Mouse (Mus musculus) megakaryocyte, embryonic 14.5 days (primary cell): Measurements from ENCODE around the gene Ppif. TPM values are rescaled to one million over a fixed set of nuclear protein-coding genes. Genes with fewer than 3 reads are reported as not detected.

ENCODE experiments used
- H3K27me3 ChIP-seq: replicated peaks from 2 replicates; pipeline ENCODE3; 2012; ENCODE audit warnings: inconsistent platforms
- H3K36me3 ChIP-seq: replicated peaks from 2 replicates; pipeline ENCODE3; 2012; ENCODE audit warnings: low read length, inconsistent platforms, mixed read lengths
- H3K4me1 ChIP-seq: 2 replicates; pipeline ENCODE4 v1.6.1; 2012; ENCODE audit warnings: inconsistent platforms
- H3K4me3 ChIP-seq: replicated peaks from 2 replicates; pipeline ENCODE3; 2012; ENCODE audit warnings: moderate library complexity, mild to moderate bottlenecking, inconsistent platforms
- H3K9me3 ChIP-seq: 2 replicates; pipeline ENCODE4 v1.6.1; 2012; ENCODE audit warnings: inconsistent platforms
- FLI1 ChIP-seq: IDR thresholded peaks from 2 replicates; pipeline ENCODE4 v1.6.1; 2012; ENCODE audit warnings: low read length, inconsistent platforms, mixed read lengths
- GATA1 ChIP-seq: IDR thresholded peaks from 3 replicates; pipeline ENCODE4 v1.6.1; 2012; ENCODE audit warnings: mixed read lengths, low read length, inconsistent platforms, borderline replicate concordance
- polyA plus RNA-seq: library from polyadenylated mRNA; stranded (reverse); fragments of >175 nt; gene quantifications from 2 replicates; pipeline ENCODE4 v1.2.3, GENCODE M21; 2012; ENCODE audit warnings: low replicate concordance; ENCODE audit not compliant: insufficient read depth

The Ppif gene
- polyA plus RNA-seq, 1 experiment: 237 TPM

DNA sequence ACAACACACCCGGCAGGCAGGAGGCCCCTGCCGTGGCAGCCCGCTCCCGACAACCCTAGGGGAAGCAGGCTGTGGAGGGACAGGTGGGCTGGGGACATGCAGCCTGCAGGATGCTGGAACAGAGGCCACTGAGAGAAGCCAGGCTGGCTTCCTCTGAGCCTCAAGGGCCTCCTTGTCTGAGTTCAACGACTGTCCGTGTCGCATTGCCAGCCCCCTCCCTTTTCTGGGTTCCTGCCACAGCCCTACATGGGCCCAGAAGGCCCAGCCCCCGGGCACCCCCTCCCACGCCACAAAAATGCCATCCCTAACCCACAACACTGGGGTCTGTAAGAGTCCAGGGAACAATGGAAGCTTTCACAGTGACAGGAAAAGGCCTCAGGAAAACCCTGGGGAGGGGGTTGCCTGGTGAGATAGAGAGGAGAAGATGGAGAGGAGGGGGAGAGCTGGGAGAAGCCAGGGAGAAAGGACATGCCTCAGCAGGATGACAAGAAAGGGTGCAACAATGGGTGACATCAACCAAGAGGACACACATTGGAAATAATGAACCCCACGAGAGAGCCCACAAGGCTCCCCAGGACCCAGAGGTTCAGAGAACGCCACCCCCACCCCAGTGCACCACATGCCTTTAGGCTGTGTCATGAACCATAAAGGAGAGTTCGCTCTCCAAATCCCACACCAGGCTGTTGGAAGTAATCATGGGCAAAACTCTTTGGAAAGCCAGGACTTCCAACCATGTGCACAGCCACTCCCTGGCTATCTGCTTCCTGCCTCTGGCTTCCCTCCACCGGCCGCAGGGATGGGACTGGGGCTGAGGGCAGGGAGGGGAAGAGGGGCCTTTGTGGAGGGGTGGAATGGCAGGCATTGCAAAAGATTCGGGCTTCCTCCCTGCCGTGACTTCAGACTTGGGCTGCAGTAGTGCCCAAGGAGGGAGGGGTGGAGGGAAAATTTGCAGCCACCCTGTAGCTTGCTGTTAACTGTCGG lies 41.1 kb downstream of the Ppif start:
- Histone ChIP-seq H3K9me3 (no peaks in the 10 kb centered on the region), H3K4me1 (peaks cover 16% of the 10 kb centered on the region), H3K4me3 (no peak overlapping the region), H3K36me3 (no peaks in the 10 kb centered on the region), H3K27me3 (peaks cover 58% of the 10 kb centered on the region)
- TF ChIP-seq GATA1: no peak
- TF ChIP-seq FLI1: no peak

DNA sequence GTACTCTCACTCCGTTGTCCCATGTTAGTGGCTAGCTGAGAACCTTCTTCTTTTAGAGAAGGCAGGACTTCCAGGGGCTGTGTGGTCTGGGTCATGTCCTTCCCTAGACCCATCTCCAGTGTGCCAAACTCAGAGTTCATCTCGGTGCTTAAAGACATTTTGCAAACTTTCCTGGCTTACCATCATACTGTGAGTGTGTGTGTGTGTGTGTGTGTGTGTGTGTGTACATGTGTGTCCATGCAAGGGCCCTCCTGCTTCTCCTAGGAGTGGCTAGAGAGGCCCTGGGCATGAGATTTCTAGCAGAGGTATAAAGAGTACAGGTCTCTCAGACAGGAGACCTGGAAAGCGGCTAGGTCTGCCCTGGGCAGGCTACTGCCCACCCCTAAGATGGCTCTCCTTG lies 42.2 kb downstream of the Ppif start:
- H3K36me3 ChIP-seq: no peaks in the 10 kb centered on the region
- H3K27me3 ChIP-seq: peaks cover 70% of the 10 kb centered on the region
- H3K9me3 ChIP-seq: no peaks in the 10 kb centered on the region
- peaks cover 21% of the 10 kb centered on the region for H3K4me1 ChIP-seq
- H3K4me3 ChIP-seq: no peak overlapping the region
- TF ChIP-seq FLI1 (no peak), GATA1 (no peak)

DNA sequence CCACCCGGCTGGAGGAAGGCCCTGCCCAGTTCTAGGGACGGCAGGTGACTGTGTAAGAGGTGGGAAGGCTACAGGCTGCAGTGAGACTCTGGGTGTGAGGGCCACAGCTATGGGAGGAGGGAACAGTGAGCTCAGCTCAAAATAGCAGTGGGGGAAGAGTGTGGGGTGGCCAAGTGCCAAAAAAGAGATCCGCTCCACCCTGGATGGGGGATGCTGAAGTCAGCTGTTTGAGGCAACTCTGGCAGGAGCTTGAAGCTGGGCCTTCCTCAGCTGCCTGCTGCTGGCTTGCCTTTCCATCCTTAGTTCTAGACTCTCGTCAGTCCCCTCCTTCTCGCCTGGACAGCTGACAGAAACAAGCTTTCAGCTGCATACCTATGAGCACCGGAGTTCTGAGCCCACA lies 42.6 kb downstream of the Ppif start:
- Histone ChIP-seq H3K27me3 (peaks cover 74% of the 10 kb centered on the region), H3K4me1 (peaks cover 23% of the 10 kb centered on the region)
- TF ChIP-seq GATA1: no peak
- no peak for TF ChIP-seq FLI1

DNA sequence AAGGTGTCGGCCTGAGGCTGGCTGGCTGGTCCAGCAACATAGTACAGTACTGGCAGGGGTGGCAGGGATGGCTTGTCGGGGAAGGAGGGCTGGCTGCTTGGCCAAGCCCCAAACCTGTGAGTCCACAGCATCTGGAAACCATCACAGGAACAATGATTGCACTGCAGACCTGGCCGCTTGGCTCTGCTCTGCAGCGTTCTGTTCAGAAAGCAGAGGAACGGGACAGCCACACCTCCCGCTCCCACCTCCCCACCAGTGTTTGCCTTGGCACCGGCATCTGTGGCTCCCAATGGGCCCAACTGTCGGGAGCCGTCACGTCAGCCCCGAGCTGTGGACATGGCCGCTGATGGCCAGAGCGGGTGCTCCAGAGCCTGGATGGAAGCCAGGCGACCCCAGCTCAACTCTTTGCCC lies 44.6 kb downstream of the Ppif start:
- no peaks in the 10 kb centered on the region for H3K36me3 ChIP-seq
- H3K4me3 ChIP-seq: no peak overlapping the region
- peaks cover 90% of the 10 kb centered on the region for H3K27me3 ChIP-seq
- peaks cover under 1% of the 10 kb centered on the region; the same call in 1 of the 2 replicates for H3K9me3 ChIP-seq
- TF ChIP-seq GATA1 (no peak), FLI1 (no peak)
- H3K4me1 ChIP-seq: peaks cover 23% of the 10 kb centered on the region

More for the DNA sequence above, 42.6 kb downstream of the Ppif start:
- Histone ChIP-seq H3K9me3 (no peaks in the 10 kb centered on the region), H3K4me3 (no peak overlapping the region), H3K36me3 (no peaks in the 10 kb centered on the region)

DNA sequence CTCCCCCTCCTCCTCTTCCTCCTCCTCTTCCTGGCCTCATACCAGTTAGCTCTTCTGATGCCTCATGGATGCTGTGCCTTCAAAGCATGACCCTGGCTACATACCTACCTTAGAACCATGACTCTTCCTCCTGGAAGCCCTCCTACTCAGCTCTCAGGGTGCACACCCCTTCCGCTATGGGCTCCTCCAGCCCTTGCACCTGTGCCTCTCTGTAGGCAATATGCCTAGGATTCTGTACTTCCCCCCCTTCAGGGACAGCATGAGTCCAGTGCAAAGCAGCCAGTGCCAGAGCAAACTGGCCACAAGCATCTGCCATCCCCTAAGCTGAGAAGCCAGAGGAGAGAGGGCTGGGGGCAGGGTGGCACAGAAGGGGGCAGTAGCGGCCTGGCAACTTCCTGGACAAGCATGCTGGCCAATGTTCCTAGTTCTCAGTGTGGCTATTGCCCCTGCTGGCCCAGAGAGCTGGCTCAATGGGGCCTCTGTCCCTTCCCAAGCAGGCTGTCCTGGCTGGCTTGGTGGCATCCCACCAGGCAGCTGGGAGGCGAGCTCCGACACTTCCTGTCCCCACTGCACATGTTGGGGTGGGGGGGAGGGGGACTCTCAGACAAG lies 46.1 kb downstream of the Ppif start:
- TF ChIP-seq FLI1 (no peak), GATA1 (no peak)
- H3K27me3 ChIP-seq: peaks cover 92% of the 10 kb centered on the region
- H3K4me3 ChIP-seq: no peak overlapping the region
- H3K4me1 ChIP-seq: peaks cover 24% of the 10 kb centered on the region
- peaks cover 3% of the 10 kb centered on the region; the same call in 1 of the 2 replicates for H3K9me3 ChIP-seq
- no peaks in the 10 kb centered on the region for H3K36me3 ChIP-seq

DNA sequence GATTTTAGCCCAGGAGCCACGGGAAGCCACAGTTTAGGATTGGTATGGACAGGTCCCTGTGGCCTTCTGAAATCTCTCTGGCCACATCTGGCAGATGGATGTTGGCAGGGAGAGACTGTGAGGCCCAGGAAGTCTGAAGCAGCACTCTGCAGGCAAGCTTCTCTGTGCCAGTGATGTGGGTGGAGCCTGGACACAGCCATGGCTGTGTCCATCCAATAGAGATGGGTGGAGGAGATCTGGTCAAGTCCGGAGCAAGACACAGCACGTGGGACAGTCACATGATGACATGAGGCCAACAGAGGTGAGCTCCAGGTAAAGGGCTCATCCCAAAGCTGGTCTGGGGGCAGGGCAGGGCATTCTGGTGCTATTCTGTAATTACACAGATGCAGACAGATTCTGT lies 47.3 kb downstream of the Ppif start:
- Histone ChIP-seq H3K4me1 (peaks cover 26% of the 10 kb centered on the region), H3K4me3 (no peak overlapping the region), H3K36me3 (no peaks in the 10 kb centered on the region), H3K27me3 (peaks cover 92% of the 10 kb centered on the region), H3K9me3 (peaks cover 3% of the 10 kb centered on the region; the same call in 1 of the 2 replicates)
- TF ChIP-seq GATA1: no peak
- TF ChIP-seq FLI1: no peak

DNA sequence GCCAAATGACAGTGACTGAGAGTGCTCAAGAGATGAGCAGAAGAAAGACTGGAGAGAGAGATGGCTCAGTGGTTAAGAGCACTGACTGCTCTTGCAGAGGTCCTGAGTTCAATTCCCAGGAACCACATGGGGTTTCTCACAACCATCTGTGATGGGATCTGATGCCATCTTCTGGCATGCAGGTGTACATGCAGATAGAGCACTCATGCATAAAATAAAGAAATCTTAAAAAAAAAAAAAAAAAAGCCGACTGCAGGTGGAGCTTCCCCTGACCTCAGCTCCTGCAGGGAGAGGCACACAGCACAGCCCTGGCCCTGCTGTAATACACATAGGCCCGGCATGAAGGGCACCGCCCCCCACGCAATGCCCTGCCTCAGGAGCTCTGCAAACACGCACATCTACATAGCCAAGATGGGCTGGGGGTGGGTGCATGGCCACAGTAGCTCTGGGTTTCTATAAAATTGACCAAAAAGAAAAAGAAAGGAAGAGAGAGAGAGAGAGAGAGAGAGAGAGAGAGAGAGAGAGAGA lies 48.0 kb downstream of the Ppif start:
- Histone ChIP-seq H3K27me3 (peaks cover 92% of the 10 kb centered on the region), H3K4me1 (peaks cover 33% of the 10 kb centered on the region), H3K9me3 (peaks cover 3% of the 10 kb centered on the region; the same call in 1 of the 2 replicates), H3K4me3 (no peak overlapping the region), H3K36me3 (no peaks in the 10 kb centered on the region)
- TF ChIP-seq GATA1 (no peak), FLI1 (no peak)

DNA sequence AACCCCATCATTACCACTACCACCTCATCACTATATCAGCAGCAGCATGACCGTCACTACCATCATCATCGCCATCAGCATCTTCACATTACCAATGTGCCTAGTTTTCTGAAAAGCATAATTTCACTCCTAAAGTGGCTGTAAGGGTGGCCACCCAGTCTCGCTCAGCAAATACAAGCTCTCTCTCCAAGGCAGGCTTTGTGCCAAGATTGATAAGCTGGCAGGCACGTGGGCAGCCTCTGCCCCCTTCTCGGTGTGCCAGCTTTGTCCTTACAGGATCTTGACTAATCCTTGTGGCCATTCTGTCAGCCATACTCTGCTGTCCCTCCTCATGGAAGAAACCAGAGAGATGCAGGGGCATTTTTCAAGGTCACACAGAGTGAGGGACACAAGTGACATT lies 49.0 kb downstream of the Ppif start:
- peaks cover 3% of the 10 kb centered on the region; the same call in 1 of the 2 replicates for H3K9me3 ChIP-seq
- no peak for TF ChIP-seq FLI1
- TF ChIP-seq GATA1: no peak
- H3K27me3 ChIP-seq: peaks cover 92% of the 10 kb centered on the region
- no peaks in the 10 kb centered on the region for H3K36me3 ChIP-seq
- peaks cover 35% of the 10 kb centered on the region for H3K4me1 ChIP-seq
- H3K4me3 ChIP-seq: no peak overlapping the region

DNA sequence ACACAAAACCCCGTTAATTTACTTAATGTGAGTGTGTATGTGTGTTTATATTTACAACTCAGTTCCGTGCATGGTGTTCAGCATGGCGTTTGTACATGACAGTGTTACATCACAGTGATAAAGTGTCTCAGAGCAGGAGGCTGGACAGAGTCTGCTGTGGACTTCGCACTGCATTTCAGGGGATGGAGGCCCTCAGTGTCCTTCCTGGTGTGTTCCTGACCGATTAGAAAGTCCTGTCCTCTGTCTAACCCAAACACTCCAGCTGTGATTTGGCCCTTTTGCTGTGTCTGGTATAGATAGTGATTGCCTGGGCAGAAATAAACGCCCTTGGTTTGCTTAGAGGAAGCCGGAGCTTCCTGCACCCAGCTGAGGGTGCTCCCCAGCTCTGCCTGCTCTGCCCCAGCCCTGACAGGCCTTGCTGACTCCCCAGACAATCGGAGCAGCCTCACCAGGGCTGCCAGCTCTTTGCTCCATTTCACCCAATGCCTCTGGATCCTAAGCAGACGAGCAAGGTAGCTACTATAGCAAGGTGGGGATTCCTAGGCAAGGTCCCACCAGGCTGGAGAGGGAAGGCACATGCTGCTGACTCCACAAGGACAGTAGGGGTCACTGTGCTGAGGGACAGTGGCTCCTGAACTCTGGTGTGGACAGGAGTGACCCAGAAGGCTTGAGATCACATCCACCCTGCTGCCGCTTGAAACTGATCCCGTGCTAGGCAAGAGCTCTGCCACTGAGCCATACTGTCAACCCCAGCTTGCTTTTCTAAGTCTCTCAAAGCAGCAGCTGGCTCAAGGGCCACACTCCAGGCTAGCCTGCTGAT lies 51.6 kb downstream of the Ppif start:
- TF ChIP-seq FLI1 (no peak), GATA1 (no peak)
- Histone ChIP-seq H3K4me3 (peak overlapping the region; percentile 34), H3K27me3 (peaks cover 94% of the 10 kb centered on the region), H3K36me3 (no peaks in the 10 kb centered on the region), H3K9me3 (peaks cover 3% of the 10 kb centered on the region; the same call in 1 of the 2 replicates), H3K4me1 (peaks cover 31% of the 10 kb centered on the region)
